Mouse (Mus musculus) adipocyte (in vitro differentiated cells): ENCODE measurements around the gene Vezf1.

Experiments used
- DNase-seq: peaks from one replicate; pipeline ENCODE4 v3.0.0-alpha.2; 2016; ENCODE audit warnings: low spot score

Vezf1 gene

GRCm38 (mm10) chr11:88053821-88054220, 14.3 kb upstream of the Vezf1 start:
- DNase-seq, result no peak

GRCm38 (mm10) chr11:88054589-88054988, 13.5 kb upstream of the Vezf1 start:
- peak; percentile 69 for DNase-seq

- no peak for DNase-seq
Observed at GRCm38 (mm10) chr11:88055777-88056176, 12.3 kb upstream of the Vezf1 start.

DNA sequence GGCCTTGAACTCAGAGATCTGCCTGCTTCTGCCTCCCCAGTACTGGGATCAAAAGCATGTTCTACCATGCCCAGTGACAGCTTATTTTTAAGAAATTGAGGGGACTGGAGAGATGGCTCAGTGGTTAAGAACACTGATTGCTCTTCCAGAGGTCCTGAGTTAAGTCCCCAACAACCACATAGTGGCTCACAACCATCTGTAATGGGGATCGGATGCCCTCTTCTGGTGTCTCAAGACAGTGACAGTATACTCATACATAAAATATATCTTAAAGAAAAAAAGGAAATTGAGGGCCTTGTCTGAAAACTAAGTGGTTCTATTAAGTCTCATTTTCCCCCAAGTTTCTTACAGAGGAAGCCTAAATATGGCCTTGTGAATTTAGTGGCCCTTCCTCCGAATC, 10.3 kb upstream of the Vezf1 start:
- no peak for DNase-seq

- DNase-seq, result peak; percentile 85
Observed at GRCm38 (mm10) chr11:88059141-88059540, 8.9 kb upstream of the Vezf1 start.

DNA sequence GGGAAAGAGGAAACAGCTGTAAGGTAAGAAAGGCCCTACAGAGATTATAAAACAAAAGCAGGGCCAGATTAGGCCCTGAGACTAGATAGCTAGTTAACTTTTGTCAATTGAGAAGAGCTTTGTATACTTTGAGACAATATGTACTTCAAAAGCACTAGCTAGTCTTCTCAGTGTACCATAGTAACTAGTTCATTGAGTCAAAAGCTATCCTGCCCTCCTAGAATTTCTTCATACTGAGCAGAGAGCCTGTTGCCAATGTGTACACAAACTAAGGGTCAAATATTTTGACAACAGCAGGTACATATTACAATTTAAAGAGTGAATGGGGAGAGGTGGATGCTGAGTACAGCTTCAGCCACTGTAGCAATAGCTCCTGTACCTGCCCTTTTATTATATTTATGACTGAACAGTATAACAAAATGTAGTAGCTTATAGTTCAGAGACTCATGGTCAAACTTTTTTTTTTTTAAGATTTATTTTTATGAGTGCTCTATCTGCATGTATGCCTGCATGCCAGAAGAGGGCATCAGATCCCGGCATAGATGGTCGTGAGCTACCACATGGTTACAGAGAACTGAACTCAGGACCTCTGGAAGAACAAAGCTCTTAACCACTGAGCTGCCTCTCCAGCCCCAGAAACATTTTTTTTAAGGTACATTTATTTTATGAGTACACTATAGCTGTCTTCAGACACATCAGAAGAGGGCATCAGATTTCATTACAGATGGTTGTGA, 6.0 kb upstream of the Vezf1 start:
- no peak for DNase-seq

DNA sequence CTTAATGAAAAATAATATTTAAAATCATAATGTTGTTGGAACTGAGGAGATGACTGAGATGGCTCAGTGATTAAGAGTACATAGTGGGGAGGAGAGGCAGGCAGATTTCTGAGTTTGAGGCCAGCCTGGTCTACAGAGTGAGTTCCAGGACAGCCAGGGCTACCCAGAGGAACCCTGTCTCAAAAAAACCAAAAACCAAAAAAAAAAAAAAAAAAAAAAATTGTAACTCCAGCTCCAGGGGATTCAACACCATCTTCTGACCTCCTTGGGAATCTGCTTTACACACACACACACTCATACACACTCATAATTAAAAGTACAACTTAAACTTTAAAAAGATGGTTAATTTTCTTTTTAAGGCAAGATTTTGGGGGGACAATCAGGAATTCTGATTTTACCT, 2.3 kb upstream of the Vezf1 start:
- no peak for DNase-seq

DNA sequence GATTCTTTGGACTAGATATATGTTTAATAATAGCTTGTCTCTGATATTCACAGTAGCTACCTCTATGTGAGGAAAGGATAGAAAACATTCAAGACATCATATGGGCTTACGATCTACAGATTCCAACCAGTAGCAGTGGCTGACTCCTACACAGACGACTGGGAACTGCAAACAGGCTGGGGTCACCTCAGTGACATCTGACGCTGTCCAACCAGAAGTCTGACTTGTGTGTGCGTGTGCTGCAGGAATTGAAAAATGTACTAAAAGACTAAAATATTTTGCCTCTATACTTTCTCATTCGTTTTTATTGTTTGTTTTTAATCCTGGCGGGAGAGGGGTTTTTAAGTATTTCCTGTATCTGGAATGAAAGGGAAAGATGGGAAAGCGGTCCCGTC, 891 bp upstream of the Vezf1 start:
- no peak for DNase-seq

GRCm38 (mm10) chr11:88068411-88069245, 549 bp downstream of the Vezf1 start:
- DNase-seq, result peak; percentile 57

GRCm38 (mm10) chr11:88069246-88069570, 1.1 kb downstream of the Vezf1 start:
- no peak for DNase-seq

DNA sequence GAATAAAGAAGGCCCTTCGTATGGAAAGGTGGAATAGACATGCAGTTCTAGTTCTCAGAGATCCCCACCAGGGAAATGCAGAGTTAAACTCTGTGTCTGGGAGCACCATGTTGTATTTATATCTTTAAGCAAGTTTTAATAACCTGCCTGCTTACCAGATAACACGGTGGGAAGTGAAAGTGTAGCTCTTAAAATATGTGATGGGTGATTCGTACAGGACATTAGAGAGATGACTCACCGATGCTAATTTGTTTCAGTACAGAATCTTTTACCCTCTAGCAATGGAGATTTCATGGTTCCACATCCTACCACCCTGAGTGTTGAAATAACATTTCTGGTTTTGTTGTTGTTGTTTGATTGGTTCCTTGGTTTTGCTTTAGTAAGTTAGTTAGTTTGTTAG, 2.3 kb downstream of the Vezf1 start:
- no peak for DNase-seq

- no peak for DNase-seq
Observed at GRCm38 (mm10) chr11:88071113-88071512, 3.0 kb downstream of the Vezf1 start.

- DNase-seq, result no peak
Observed at GRCm38 (mm10) chr11:88073343-88073875, 5.3 kb downstream of the Vezf1 start.

DNA sequence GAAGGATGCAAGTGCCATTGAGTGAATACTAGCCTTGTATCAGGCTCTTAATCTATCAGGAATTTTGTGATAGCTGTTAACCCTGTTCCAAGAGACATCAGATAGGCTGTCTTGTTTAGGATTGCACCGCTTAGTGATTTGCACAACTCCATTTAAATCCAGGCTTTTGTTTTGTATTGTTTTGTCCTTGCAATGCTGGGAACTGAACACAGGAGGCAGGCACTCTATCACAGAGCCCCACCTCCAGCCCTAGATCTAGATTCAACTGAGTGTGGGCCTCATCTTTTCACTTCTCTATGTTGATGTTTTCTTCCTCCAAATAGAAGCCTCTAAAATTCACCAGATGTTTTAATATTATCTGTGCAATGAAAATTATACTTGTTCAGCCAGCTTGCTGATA, 7.6 kb downstream of the Vezf1 start:
- no peak for DNase-seq

GRCm38 (mm10) chr11:88076394-88076793, 8.3 kb downstream of the Vezf1 start:
- DNase-seq, result no peak

- no peak for DNase-seq
Observed at GRCm38 (mm10) chr11:88083699-88084098, 15.6 kb downstream of the Vezf1 start.

DNA sequence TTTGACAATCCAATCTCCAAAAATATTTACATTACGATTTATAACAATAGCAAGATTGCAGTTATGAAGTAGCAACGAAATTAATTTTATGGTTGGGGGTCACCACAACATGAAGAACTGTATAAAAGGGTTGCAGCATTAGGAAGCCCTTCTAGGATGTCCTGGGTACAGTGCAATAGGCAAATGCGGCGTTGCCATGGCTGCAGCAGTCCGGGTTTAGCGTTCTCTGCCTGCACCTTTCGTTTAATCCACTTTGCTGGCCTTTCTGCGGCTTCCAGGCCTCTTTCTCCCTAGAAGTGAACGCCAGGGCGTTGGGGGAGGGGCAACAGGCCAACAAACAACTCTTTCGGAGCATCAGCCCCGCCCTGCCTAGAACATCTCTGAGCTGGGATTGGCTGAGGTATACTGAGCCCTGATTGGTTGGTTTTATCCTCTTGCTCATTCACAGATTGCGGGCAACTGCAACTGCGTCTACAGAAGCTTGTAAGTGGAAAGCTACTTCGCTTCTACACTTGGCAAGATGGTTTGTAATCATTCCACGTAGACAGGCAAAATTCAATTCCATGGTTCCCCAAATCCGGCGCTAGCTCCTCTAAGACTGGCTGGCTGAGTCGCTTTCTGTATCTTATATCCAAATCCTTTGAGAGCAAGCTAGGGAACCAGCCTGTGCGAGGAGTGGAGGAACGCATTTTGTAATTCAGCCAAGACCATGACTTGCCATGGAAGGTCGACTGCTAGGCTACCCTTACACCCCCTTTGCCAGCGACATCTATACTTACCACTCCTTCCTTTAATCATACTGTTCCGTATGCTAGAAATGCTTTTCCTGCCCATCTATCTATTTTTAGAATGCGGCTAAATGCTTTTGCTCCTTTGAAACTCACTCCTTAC, 18.9 kb downstream of the Vezf1 start:
- no peak for DNase-seq

GRCm38 (mm10) chr11:88089150-88089549, 21.1 kb downstream of the Vezf1 start:
- no peak for DNase-seq

DNA sequence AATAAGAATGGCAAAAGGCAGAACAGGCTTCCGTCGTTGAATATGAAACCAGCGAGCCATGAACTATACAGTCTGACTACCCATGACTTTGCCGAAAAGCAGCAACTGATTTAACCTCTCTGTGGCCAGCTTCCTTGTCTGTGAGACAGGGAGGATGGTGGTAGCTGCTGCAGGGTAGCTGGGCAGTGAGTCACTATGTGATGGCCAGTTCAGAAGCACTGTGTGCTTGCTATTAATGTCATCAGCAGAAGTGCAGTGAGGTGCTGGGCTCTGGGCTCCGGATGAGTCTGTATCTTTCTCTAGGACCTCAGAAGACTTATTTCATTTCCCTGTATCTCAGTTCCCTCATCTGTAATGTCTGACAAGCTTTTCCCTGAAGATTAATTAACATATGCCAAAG, 22.2 kb downstream of the Vezf1 start:
- DNase-seq, result no peak

DNA sequence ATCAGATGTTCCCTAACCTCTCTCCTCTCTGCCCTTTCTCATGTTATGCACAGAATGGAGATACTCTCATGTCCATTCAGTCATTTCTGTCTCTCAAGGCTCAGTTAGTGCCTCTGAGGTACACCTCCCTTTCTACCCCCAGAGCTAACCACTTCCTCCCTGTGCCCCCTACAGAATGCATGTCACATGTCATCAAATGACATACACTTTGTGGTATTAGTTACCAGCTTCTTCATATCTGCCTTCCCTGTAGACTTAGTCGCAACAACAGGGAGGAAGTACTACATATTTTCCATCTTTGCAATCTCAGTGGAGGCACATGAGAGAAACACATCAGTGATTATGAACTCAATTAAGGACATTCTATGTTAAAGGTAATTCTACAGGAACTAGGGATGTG, 23.9 kb downstream of the Vezf1 start:
- DNase-seq, result no peak

GRCm38 (mm10) chr11:88097173-88097572, 29.1 kb downstream of the Vezf1 start:
- peak; percentile 80 for DNase-seq

DNA sequence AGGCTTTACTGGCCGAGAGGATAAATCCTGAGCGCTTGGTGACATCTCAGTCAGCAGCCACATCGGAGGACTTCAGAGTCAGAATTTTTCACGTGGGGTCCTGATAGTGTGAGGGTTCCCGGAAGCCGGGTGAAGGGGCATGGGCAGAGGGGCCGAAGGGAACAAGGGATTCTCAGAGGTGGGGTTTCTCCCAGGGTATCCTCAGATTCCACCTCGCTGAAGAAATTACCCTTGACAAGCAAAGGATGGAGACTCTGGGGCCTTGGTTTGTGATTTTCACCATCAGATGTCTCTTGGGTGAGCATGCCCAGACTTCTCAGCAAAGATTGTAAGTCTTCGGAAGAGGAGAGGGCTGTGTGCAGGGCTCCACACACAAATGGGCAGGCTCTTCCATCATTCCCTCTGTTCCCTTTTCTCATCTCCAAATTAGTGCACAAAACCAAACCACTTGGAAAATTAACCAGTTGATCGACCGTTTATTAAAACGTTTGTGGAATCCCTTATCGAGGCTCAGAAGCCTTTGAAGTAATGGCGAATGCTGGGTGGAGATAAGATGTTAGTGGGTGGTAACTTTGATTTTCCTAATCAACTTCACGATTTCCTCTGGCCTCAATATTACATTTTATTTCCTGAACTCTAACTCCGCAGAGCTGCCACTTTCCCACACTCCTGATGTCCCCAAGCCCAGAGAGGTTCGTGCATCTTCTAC, 30.1 kb downstream of the Vezf1 start, which contains the start of gene Cuedc1:
Gene Cuedc1, plus strand, starts transcription at position 38 of the 709 bp plus-strand sequence.
- DNase-seq, result no peak
